In the genomic region with DNA sequence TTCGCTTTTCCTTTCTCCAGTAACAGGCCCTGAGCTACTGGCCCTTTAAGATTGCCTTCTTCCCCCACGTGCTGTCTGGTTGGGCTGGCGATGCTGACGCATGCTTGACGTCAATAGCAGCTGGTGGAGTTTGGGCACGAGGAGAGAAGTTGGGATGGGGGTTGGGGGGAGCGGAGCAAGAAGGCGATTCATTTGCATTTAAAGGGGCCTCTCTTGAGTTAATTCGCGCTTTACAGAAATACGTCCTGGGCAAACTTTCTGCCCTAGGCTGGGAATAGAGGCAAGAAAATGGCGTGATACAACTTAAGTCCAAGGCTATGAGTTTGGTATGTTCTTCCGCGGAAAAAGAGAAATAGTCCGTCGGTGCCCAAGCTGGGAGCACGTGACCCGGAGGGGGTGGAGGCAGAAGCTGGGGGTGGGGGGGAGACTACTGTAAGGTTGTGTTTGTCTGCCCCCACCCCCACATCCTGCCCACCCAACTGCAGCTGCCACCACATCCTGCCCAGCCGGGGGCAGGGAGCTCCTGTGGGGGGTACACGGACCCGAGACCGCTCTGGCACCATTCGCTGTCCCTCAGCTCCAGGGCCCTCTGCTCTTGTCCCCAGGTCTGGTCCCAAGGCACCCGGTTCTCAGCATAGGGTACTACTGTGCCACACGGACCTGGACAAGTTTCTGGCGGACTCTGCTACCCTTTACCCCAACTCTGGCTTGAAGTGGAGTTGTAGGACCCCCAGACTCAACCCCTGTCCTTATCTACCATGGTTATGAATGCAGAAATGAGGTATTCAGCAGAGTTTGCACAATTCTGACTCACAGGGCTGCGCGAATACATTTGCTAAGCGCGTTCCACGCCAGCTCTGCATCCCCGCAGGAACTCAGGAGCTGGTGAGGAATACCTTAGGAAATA, we compare ENCODE assay signal across 8 mouse cellular contexts. TPM values are rescaled to one million over a fixed set of nuclear protein-coding genes. Genes with fewer than 3 reads are reported as not detected.
DNase-seq lines count a peak whose midpoint lies in the region; ATAC-seq and TF ChIP-seq lines count a peak whose summit lies in the region.

No protein-coding gene starts in this region.

- intact Hi-C loops in heart, postnatal 36 days (cut with DNase I): loop anchor here (5.0 kb wide), 1 partner anchor 156 kb away; no protein-coding TSS in a partner anchor

- H3K9me3 ChIP-seq in forebrain, embryonic 16.5 days (ENCODE audit: control insufficient read depth, low read length): no peaks in the 10 kb centered on the region
- H3K9me3 ChIP-seq in lung, embryonic 14.5 days (ENCODE audit: low read depth, low read length): no peaks in the 10 kb centered on the region

- H3K27ac ChIP-seq in forebrain, embryonic 16.5 days (ENCODE audit: low read length): peak overlapping the region; percentile 83
- H3K27ac ChIP-seq in layer of hippocampus, adult 2 months: peak overlapping the region; percentile 96
- peak overlapping the region; percentile 99 for H3K27ac ChIP-seq in lung, embryonic 14.5 days (ENCODE audit: low read depth)
- peak overlapping the region; percentile 99 for H3K27ac ChIP-seq in olfactory bulb, adult 2 months (ENCODE audit: insufficient read depth, low read depth, low read length)
- peak overlapping the region; percentile 95 for H3K27ac ChIP-seq in thymus, adult 2 months (ENCODE audit: control insufficient read depth, insufficient read depth, low read length)

- under 1% methylated on average over 32 of the region's 32 CpGs for WGBS in forebrain, embryonic 16.5 days
- under 1% methylated on average over 32 of the region's 32 CpGs for WGBS in lung, embryonic 14.5 days
- under 1% methylated on average over 32 of the region's 32 CpGs for WGBS in olfactory bulb, adult 2 months
- WGBS in thymus, adult 2 months: under 1% methylated on average over 32 of the region's 32 CpGs

- TF ChIP-seq CTCF in layer of hippocampus, adult 2 months (conservative IDR thresholded peaks at IDR 0.05): no peak
- no peak for TF ChIP-seq CTCF in lung, embryonic 14.5 days (IDR thresholded peaks at IDR 0.05; ENCODE audit: low read depth)
- TF ChIP-seq CTCF in olfactory bulb, adult 2 months (IDR thresholded peaks at IDR 0.05; ENCODE audit: insufficient read depth, low read depth, low read length): no peak
- 0 out of 2 replicates have a peak, but pooled peaks have one; percentile 31 for TF ChIP-seq CTCF in thymus, adult 2 months (IDR thresholded peaks at IDR 0.05; ENCODE audit: borderline replicate concordance, control insufficient read depth, extremely low read depth, insufficient read depth, low read length, poor library complexity)

- peak; percentile 82 for ATAC-seq in forebrain, embryonic 16.5 days
- peak; percentile 71 for ATAC-seq in lung, embryonic 14.5 days (ENCODE audit: insufficient read depth)

- peak overlapping the region; percentile 65 for H3K9ac ChIP-seq in forebrain, embryonic 16.5 days (replicated peaks; ENCODE audit: low read depth, low read length)
- H3K9ac ChIP-seq in lung, embryonic 14.5 days: peak overlapping the region; percentile 72

- TF ChIP-seq POLR2A in olfactory bulb, adult 2 months (IDR thresholded peaks at IDR 0.05; ENCODE audit: insufficient read depth, low read depth, low read length): no peak; the same call in 1 of the 2 replicates
- peak; percentile 99 for TF ChIP-seq POLR2A in thymus, adult 2 months (IDR thresholded peaks at IDR 0.05; ENCODE audit: control insufficient read depth, extremely low read depth, insufficient read depth, low read length, poor library complexity)

- peak overlapping the region; percentile 58 for H3K4me3 ChIP-seq in forebrain, embryonic 16.5 days (replicated peaks; ENCODE audit: low read length)
- H3K4me3 ChIP-seq in layer of hippocampus, adult 2 months: peak overlapping the region; percentile 65
- H3K4me3 ChIP-seq in lung, embryonic 14.5 days (ENCODE audit: low read depth, low read length): peak overlapping the region; percentile 59
- H3K4me3 ChIP-seq in olfactory bulb, adult 2 months (ENCODE audit: insufficient read depth, low read depth, low read length): peak overlapping the region; percentile 70
- H3K4me3 ChIP-seq in thymus, adult 2 months (ENCODE audit: control insufficient read depth, insufficient read depth, low read length): peak overlapping the region; percentile 56

- H3K4me1 ChIP-seq in forebrain, embryonic 16.5 days (replicated peaks; ENCODE audit: control insufficient read depth, insufficient read depth, low read length): peaks cover 29% of the 10 kb centered on the region
- peaks cover 24% of the 10 kb centered on the region for H3K4me1 ChIP-seq in lung, embryonic 14.5 days (ENCODE audit: insufficient read depth)
- H3K4me1 ChIP-seq in olfactory bulb, adult 2 months (ENCODE audit: control insufficient read depth, insufficient read depth, low read length): peaks cover 34% of the 10 kb centered on the region
- peaks cover 43% of the 10 kb centered on the region for H3K4me1 ChIP-seq in thymus, adult 2 months (replicated peaks; ENCODE audit: control insufficient read depth, insufficient read depth, low read length)

- peak overlapping the region; percentile 84 for H3K4me2 ChIP-seq in forebrain, embryonic 16.5 days (ENCODE audit: low read length)
- peak overlapping the region; percentile 97 for H3K4me2 ChIP-seq in lung, embryonic 14.5 days

- DNase-seq in ES-CJ7 (ENCODE audit: low read depth, low spot score): peak; percentile 96
- peak; percentile 95 for DNase-seq in cerebellum, adult 11-12 months
- DNase-seq in heart, postnatal 36 days: peak; percentile 92 to 93
- peak; percentile 96 to 98 for DNase-seq in layer of hippocampus, adult 2 months (ENCODE audit: low spot score in 2 of 2)
- DNase-seq in lung, embryonic 14.5 days: peak; percentile 97
- DNase-seq in thymus, adult 2 months: peak; percentile 92

- no peaks in the 10 kb centered on the region for H3K27me3 ChIP-seq in forebrain, embryonic 16.5 days (replicated peaks; ENCODE audit: control insufficient read depth, insufficient read depth, low read length)
- no peaks in the 10 kb centered on the region for H3K27me3 ChIP-seq in lung, embryonic 14.5 days (ENCODE audit: insufficient read depth, low read length)
- H3K27me3 ChIP-seq in thymus, adult 2 months (ENCODE audit: control insufficient read depth, insufficient read depth, low read length): no peaks in the 10 kb centered on the region

- no peaks in the 10 kb centered on the region for H3K36me3 ChIP-seq in forebrain, embryonic 16.5 days (ENCODE audit: control insufficient read depth, insufficient read depth)
- no peaks in the 10 kb centered on the region for H3K36me3 ChIP-seq in lung, embryonic 14.5 days (ENCODE audit: insufficient read depth)
- H3K36me3 ChIP-seq in thymus, adult 2 months (ENCODE audit: control insufficient read depth, insufficient read depth, low read length): no peaks in the 10 kb centered on the region

RNA-seq across cellular contexts. Expression of gene Mef2d, which starts 3.6 kb away (rescaled TPM):
- polyA plus RNA-seq in forebrain, embryonic 16.5 days (2015; fragmentation: Nextera tagmentation; extraction: Ambion mirVana): 25.1 and 28.3 TPM in 2 replicates
- 100 to 1,000 TPM; 123 to 138 TPM for total RNA-seq in heart, postnatal 36 days (2021)
- total RNA-seq in layer of hippocampus, adult 2 months (2021): 100 to 1,000 TPM; 206 to 210 TPM
- polyA plus RNA-seq in lung, embryonic 14.5 days (2014; fragmentation: Nextera tagmentation; extraction: Ambion mirVana): 24.7 and 25.4 TPM in 2 replicates
- 460 TPM in 1 of 2 replicates, not detected in the other for polyA plus RNA-seq in olfactory bulb, adult 2 months (2012; ENCODE audit: insufficient read depth, insufficient read length, low replicate concordance, missing spikeins)
- 343 and 377 TPM in 2 replicates for polyA plus RNA-seq in thymus, adult 2 months (2012; rRNA removed)

RNA-seq across cellular contexts. Expression of gene Iqgap3, which starts 56.8 kb away (rescaled TPM):
- 7.5 and 7.8 TPM in 2 replicates for polyA plus RNA-seq in forebrain, embryonic 16.5 days (2015; fragmentation: Nextera tagmentation; extraction: Ambion mirVana)
- under 1 TPM; 0.76 to 0.94 TPM for total RNA-seq in heart, postnatal 36 days (2021)
- under 1 TPM; 0.25 to 0.59 TPM for total RNA-seq in layer of hippocampus, adult 2 months (2021)
- 31.2 and 32.5 TPM in 2 replicates for polyA plus RNA-seq in lung, embryonic 14.5 days (2014; fragmentation: Nextera tagmentation; extraction: Ambion mirVana)
- polyA plus RNA-seq in olfactory bulb, adult 2 months (2012; ENCODE audit: insufficient read depth, insufficient read length, low replicate concordance, missing spikeins): not detected in 2 replicates
- polyA plus RNA-seq in thymus, adult 2 months (2012; rRNA removed): 19.7 and 24.6 TPM in 2 replicates

Comparison
In these comparisons a context has a peak if more than half of its experiments do, and no peak if none do; other contexts are left out.
1. Peak in every context shown above with its lines: DNase-seq, ATAC-seq, H3K4me3 ChIP-seq and H3K27ac ChIP-seq.